Mouse (Mus musculus): ENCODE measurements around the gene Mlxipl. TPM values are rescaled to one million over a fixed set of nuclear protein-coding genes. Genes with fewer than 3 reads are reported as not detected.

Gene Mlxipl
- polyA plus RNA-seq, 2 experiments: 6.6 to 18.5 TPM

DNA sequence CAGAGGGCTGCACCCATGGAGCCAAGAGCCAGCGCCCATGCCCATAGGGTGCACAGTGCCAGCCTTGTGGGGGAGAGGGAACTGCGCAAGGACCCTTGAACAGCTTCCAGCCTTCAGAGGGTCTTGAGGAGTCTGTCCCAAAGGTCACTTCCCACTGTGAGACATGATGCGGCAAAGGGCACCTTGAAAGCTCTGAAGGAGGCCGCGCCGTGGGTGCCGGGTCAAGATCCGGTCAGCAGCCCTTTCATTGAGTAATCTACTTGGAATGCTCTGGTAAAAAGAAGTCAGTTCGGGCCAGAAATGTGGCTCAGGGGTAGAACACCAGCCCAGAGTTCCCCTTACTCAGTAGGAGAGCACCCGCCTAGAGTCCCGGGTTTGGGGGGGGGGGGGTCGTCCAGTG, 24.1 kb downstream of the Mlxipl start:
- H3K4me2 ChIP-seq (ENCODE audit: low read depth): no peak overlapping the region
- no peak overlapping the region for H3K9ac ChIP-seq (replicated peaks)
- H3K27me3 ChIP-seq (ENCODE audit: control insufficient read depth, insufficient read depth, low read length): peaks cover under 1% of the 10 kb centered on the region
- no peaks in the 10 kb centered on the region for H3K36me3 ChIP-seq (replicated peaks; ENCODE audit: control insufficient read depth, insufficient read depth, low read depth)
- DNase-seq (ENCODE audit: low read depth in 3 of 3, low spot score in 3 of 3): no peak
- TF ChIP-seq EP300 (IDR thresholded peaks at IDR 0.05; ENCODE audit: low read depth) (no peak), CTCF (IDR thresholded peaks at IDR 0.05; ENCODE audit: low read depth) (no peak)
- H3K4me1 ChIP-seq (replicated peaks; ENCODE audit: control insufficient read depth in 2 of 2, insufficient read depth in 2 of 2, low read length in 1 of 2): peaks cover 0 to 2% of the 10 kb centered on the region in 2 experiments; a peak in 1 of 4 replicates
- 68% methylated on average over 12 of the region's 12 CpGs for WGBS (ENCODE audit: insufficient replicate concordance)
- no peak for ATAC-seq (ENCODE audit: insufficient read depth)
- no peak overlapping the region for H3K4me3 ChIP-seq (ENCODE audit: insufficient read depth in 1 of 2, low read depth in 2 of 2, low read length in 2 of 2)
- H3K9me3 ChIP-seq (ENCODE audit: control insufficient read depth, low read length): no peaks in the 10 kb centered on the region
- H3K27ac ChIP-seq: no peak overlapping the region

DNA sequence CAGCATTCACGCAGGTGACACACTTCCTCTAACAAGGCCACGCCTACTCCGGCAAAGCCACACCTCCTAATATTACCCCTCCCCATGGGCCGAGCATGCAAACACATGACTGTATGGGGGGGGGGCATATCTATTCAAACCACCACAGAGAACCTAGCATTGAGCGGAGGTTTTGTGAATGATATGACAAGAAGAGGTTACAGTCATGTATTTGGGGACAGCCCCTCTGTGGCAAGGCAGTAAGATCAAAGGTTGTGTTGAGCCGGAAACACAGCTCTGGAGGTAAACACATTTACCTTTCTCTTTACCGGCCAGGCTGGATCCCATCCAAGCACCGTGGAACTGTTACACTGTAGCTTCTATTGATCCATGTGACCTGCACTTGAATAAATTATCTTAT, 25.6 kb downstream of the Mlxipl start:
- no peaks in the 10 kb centered on the region for H3K9me3 ChIP-seq (ENCODE audit: control insufficient read depth, low read length)
- no peaks in the 10 kb centered on the region for H3K27me3 ChIP-seq (ENCODE audit: control insufficient read depth, insufficient read depth, low read length)
- no peak overlapping the region for H3K4me3 ChIP-seq (ENCODE audit: insufficient read depth in 1 of 2, low read depth in 2 of 2, low read length in 2 of 2)
- peaks cover 0 to 4% of the 10 kb centered on the region in 2 experiments; a peak in 1 of 4 replicates for H3K4me1 ChIP-seq (replicated peaks; ENCODE audit: control insufficient read depth in 2 of 2, insufficient read depth in 2 of 2, low read length in 1 of 2)
- no peaks in the 10 kb centered on the region for H3K36me3 ChIP-seq (replicated peaks; ENCODE audit: control insufficient read depth, insufficient read depth, low read depth)
- TF ChIP-seq CTCF (IDR thresholded peaks at IDR 0.05; ENCODE audit: low read depth): no peak
- TF ChIP-seq EP300 (IDR thresholded peaks at IDR 0.05; ENCODE audit: low read depth): no peak
- no peak overlapping the region for H3K27ac ChIP-seq
- no peak overlapping the region for H3K4me2 ChIP-seq (ENCODE audit: low read depth)
- no peak overlapping the region for H3K9ac ChIP-seq (replicated peaks)
- DNase-seq (ENCODE audit: low read depth in 3 of 3, low spot score in 3 of 3): peak in 1 of 3 experiments; percentile 41
- ATAC-seq (ENCODE audit: insufficient read depth): peak; percentile 43; the same call in 1 of the 2 replicates
- WGBS (ENCODE audit: insufficient replicate concordance): 54% methylated on average over 8 of the region's 8 CpGs

DNA sequence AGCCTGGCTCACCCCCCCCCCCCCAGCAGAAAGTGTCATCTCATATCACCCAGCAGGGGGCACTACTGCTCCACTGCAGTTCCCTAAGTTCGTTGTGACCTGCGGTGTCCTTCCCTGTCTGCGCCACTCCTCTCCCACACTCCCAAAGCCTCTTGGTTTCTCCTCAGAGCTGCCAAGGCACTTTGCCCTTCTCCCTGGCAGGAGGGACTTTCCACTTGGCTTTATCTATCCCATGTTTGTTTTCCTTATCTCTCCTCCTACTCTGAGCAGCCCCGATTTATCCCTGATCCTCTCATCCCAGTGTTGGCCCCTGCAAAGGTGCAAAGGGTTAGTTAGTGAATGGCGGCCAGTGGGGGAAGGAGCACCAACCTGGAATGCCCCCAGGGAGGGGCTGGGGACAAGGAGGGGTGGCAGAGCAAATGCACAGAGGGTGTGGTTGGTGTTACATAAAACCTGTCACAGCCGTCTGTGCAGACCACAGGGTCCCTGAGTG, 28.9 kb downstream of the Mlxipl start:
- TF ChIP-seq CTCF (IDR thresholded peaks at IDR 0.05; ENCODE audit: low read depth) (peak; percentile 92), EP300 (IDR thresholded peaks at IDR 0.05; ENCODE audit: low read depth) (no peak)
- no peaks in the 10 kb centered on the region for H3K9me3 ChIP-seq (ENCODE audit: control insufficient read depth, low read length)

DNA sequence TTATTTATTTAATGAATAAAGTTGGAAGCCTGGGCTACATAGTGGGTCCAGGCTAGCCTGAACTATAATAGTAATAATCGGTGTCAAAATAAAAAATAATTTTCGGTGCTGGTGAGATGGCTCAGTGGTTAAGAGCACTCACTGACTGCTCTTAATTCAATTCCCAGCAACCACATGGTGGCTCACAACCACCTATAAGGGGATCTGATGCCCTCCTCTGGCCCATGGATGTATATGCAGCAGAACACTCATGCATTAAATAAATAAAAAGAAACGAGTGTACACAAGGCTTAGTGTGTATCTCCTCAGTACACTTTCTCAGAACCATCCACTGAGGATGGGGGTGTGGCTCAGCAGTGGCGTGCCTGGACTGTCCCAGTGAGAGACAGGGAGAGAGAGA, 31.1 kb downstream of the Mlxipl start:
- Histone ChIP-seq H3K9ac (replicated peaks) (no peak overlapping the region), H3K27me3 (ENCODE audit: control insufficient read depth, insufficient read depth, low read length) (no peaks in the 10 kb centered on the region; the same call in 1 of the 2 replicates), H3K9me3 (ENCODE audit: control insufficient read depth, low read length) (no peaks in the 10 kb centered on the region), H3K36me3 (replicated peaks; ENCODE audit: control insufficient read depth, insufficient read depth, low read depth) (no peaks in the 10 kb centered on the region), H3K4me2 (ENCODE audit: low read depth) (no peak overlapping the region), H3K27ac (no peak overlapping the region), H3K4me1 (replicated peaks; ENCODE audit: control insufficient read depth in 2 of 2, insufficient read depth in 2 of 2, low read length in 1 of 2) (peaks cover 0 to 3% of the 10 kb centered on the region in 2 experiments; a peak in 1 of 4 replicates), H3K4me3 (ENCODE audit: insufficient read depth in 1 of 2, low read depth in 2 of 2, low read length in 2 of 2) (no peak overlapping the region)
- ATAC-seq (ENCODE audit: insufficient read depth) (no peak), DNase-seq (ENCODE audit: low read depth in 3 of 3, low spot score in 3 of 3) (no peak)
- TF ChIP-seq CTCF (IDR thresholded peaks at IDR 0.05; ENCODE audit: low read depth): peak; percentile 32; the same call in 1 of the 2 replicates
- TF ChIP-seq EP300 (IDR thresholded peaks at IDR 0.05; ENCODE audit: low read depth): no peak
- WGBS (ENCODE audit: insufficient replicate concordance): 43% methylated on average over 4 of the region's 4 CpGs

More for the DNA sequence above, 28.9 kb downstream of the Mlxipl start:
- peaks cover 0 to 4% of the 10 kb centered on the region in 2 experiments; a peak in 1 of 4 replicates for H3K4me1 ChIP-seq (replicated peaks; ENCODE audit: control insufficient read depth in 2 of 2, insufficient read depth in 2 of 2, low read length in 1 of 2)
- H3K4me3 ChIP-seq (ENCODE audit: insufficient read depth in 1 of 2, low read depth in 2 of 2, low read length in 2 of 2): no peak overlapping the region
- ATAC-seq (ENCODE audit: insufficient read depth): peak; percentile 65
- H3K9ac ChIP-seq (replicated peaks): no peak overlapping the region
- no peak overlapping the region for H3K4me2 ChIP-seq (ENCODE audit: low read depth)
- no peaks in the 10 kb centered on the region for H3K36me3 ChIP-seq (replicated peaks; ENCODE audit: control insufficient read depth, insufficient read depth, low read depth)
- 11% methylated on average over 6 of the region's 6 CpGs for WGBS (ENCODE audit: insufficient replicate concordance)
- H3K27ac ChIP-seq: no peak overlapping the region
- DNase-seq (ENCODE audit: low read depth in 3 of 3, low spot score in 3 of 3): peak in 2 of 3 experiments; percentile 39 to 42
- no peaks in the 10 kb centered on the region; the same call in 1 of the 2 replicates for H3K27me3 ChIP-seq (ENCODE audit: control insufficient read depth, insufficient read depth, low read length)

DNA sequence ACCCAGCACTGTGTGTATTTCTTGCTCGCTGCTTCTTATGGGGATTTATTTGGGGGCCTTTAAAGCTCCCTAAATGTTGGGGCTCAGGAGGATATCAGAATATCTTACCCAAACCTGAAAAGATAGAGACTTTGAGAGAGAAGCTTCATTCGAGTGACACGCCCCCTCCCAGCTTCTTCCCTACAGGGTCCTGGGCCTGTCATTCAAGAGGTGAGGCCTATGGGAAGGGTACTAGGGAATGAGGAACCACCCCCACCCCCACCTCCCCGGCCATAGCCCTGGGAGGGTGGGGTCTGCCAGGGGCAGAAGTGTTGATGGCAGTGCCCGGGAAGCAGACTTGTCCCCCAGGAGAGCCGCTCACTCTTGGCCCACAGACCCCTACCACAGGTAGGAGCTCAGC, 36.4 kb downstream of the Mlxipl start:
- H3K27me3 ChIP-seq (ENCODE audit: control insufficient read depth, insufficient read depth, low read length): no peaks in the 10 kb centered on the region; the same call in 1 of the 2 replicates
- H3K9ac ChIP-seq (replicated peaks): no peak overlapping the region
- no peak overlapping the region for H3K27ac ChIP-seq
- H3K36me3 ChIP-seq (replicated peaks; ENCODE audit: control insufficient read depth, insufficient read depth, low read depth): no peaks in the 10 kb centered on the region
- H3K9me3 ChIP-seq (ENCODE audit: control insufficient read depth, low read length): no peaks in the 10 kb centered on the region
- H3K4me2 ChIP-seq (ENCODE audit: low read depth): no peak overlapping the region
- H3K4me3 ChIP-seq (ENCODE audit: insufficient read depth in 1 of 2, low read depth in 2 of 2, low read length in 2 of 2): no peak overlapping the region
- DNase-seq (ENCODE audit: low read depth in 3 of 3, low spot score in 3 of 3): no peak
- no peak for TF ChIP-seq EP300 (IDR thresholded peaks at IDR 0.05; ENCODE audit: low read depth)
- no peak for TF ChIP-seq CTCF (IDR thresholded peaks at IDR 0.05; ENCODE audit: low read depth)
- WGBS (ENCODE audit: insufficient replicate concordance): 52% methylated on average over 6 of the region's 6 CpGs
- no peak for ATAC-seq (ENCODE audit: insufficient read depth)
- no peaks in the 10 kb centered on the region for H3K4me1 ChIP-seq (replicated peaks; ENCODE audit: control insufficient read depth in 2 of 2, insufficient read depth in 2 of 2, low read length in 1 of 2)
